In genomic region chr13:110384514-110384913, GRCm38 (mm10) we compare ENCODE assay signal across 27 mouse cellular contexts. TPM values are rescaled to one million over a fixed set of nuclear protein-coding genes. Genes with fewer than 3 reads are reported as not detected.
DNase-seq lines count a peak whose midpoint lies in the region; ATAC-seq and TF ChIP-seq lines count a peak whose summit lies in the region.
"Had no signal": no experiment of that assay in that cellular context is flagged by ENCODE, and none has a peak within 500 bp of the region (broad histone marks: within the 10 kb centered on the region; RNA-seq: fewer than 3 reads in every experiment).

No protein-coding gene starts in this region.

- no peaks in the 10 kb centered on the region for H3K9me3 ChIP-seq in MEL (replicated peaks; ENCODE audit: insufficient read depth, low read length)
- H3K9me3 ChIP-seq: forebrain, embryonic 13.5 days; G1E; heart, embryonic 10.5 days; hindbrain, embryonic 15.5 days had no signal

- no peaks in the 10 kb centered on the region; a peak in 1 of 4 replicates for H3K27me3 ChIP-seq in MEL (ENCODE audit: control insufficient read depth in 1 of 2, insufficient read depth in 2 of 2, low read length in 2 of 2)
- H3K27me3 ChIP-seq: CH12.LX; forebrain, embryonic 13.5 days; heart, embryonic 13.5 days; hindbrain, embryonic 12.5 days; hindbrain, embryonic 15.5 days had no signal

- no peak overlapping the region for H3K4me3 ChIP-seq in MEL (ENCODE audit: control insufficient read depth in 1 of 2, insufficient read depth in 1 of 2, low read depth in 2 of 2, low read length in 2 of 2)
- H3K4me3 ChIP-seq: forebrain, embryonic 10.5 days; forebrain, embryonic 13.5 days; heart, adult 2 months; heart, embryonic 10.5 days; heart, embryonic 13.5 days; hindbrain, embryonic 12.5 days; hindbrain, embryonic 15.5 days had no signal

- no peak overlapping the region for H3K9ac ChIP-seq in MEL (ENCODE audit: control insufficient read depth, low read depth, low read length, poor library complexity, severe bottlenecking)
- H3K9ac ChIP-seq: forebrain, embryonic 13.5 days; heart, embryonic 13.5 days; hindbrain, embryonic 12.5 days; hindbrain, embryonic 15.5 days had no signal

- ATAC-seq in granulocyte monocyte progenitor cell, adult 5-6 weeks (replicated peaks; ENCODE audit: poor library complexity, severe bottlenecking): peak; percentile 100
- peak; percentile 97 for ATAC-seq in megakaryocyte progenitor cell, adult 5-6 weeks (replicated peaks; ENCODE audit: poor library complexity)
- no peak for ATAC-seq in CD4-positive, CD25-positive, alpha-beta regulatory T cell, adult 4 months
- ATAC-seq: activated CD4-positive, CD25-positive, alpha-beta regulatory T cell, adult 4 months; forebrain, embryonic 13.5 days; forebrain, embryonic 16.5 days had no signal

- no peak for TF ChIP-seq RAD21 in MEL (IDR thresholded peaks at IDR 0.05; ENCODE audit: low read depth, low read length)

- peak; percentile 43 to 78; a peak in 3 of 4 replicates for TF ChIP-seq EP300 in MEL (IDR thresholded peaks at IDR 0.05; ENCODE audit: low read depth in 1 of 2, low read length in 2 of 2)

- TF ChIP-seq CTCF in MEL (IDR thresholded peaks at IDR 0.05 in 2 of 3, conservative IDR thresholded peaks at IDR 0.05 in 1 of 3; ENCODE audit: control insufficient read depth in 1 of 3, insufficient read depth in 1 of 3, low read depth in 2 of 3, low read length in 3 of 3, poor library complexity in 1 of 3, severe bottlenecking in 1 of 3): no peak

- no peaks in the 10 kb centered on the region for H3K79me2 ChIP-seq in MEL (ENCODE audit: control insufficient read depth, insufficient read depth, low read length, poor library complexity)

- peaks cover 0 to 6% of the 10 kb centered on the region in 2 experiments; a peak in 2 of 4 replicates for H3K36me3 ChIP-seq in MEL (ENCODE audit: control insufficient read depth in 1 of 2, insufficient read depth in 2 of 2, low read length in 2 of 2)
- H3K36me3 ChIP-seq: forebrain, embryonic 10.5 days; G1E; heart, embryonic 10.5 days; heart, embryonic 13.5 days; hindbrain, embryonic 12.5 days; hindbrain, embryonic 15.5 days had no signal

- DNase-seq in 416B (ENCODE audit: low read depth) (peak; percentile 85), MEL (ENCODE audit: low read depth, low spot score) (peak; percentile 90)
- no peak for DNase-seq in left cerebral cortex, postnatal 4 days
- DNase-seq in cerebellum, adult 11-12 months: no peak
- DNase-seq in gastrocnemius, postnatal 25 days: no peak
- DNase-seq: adrenal gland, adult 8-10 months; adrenal gland, postnatal 36 days; cerebellum, adult 8-10 months; cerebellum, postnatal 10 days; cerebellum, postnatal 36 days; gastrocnemius, postnatal 14 days; heart, adult 2 months; heart, postnatal 14 days; heart, postnatal 4 days had no signal

- H3K27ac ChIP-seq in MEL (ENCODE audit: control insufficient read depth, low read depth, low read length): no peak overlapping the region
- H3K27ac ChIP-seq: forebrain, embryonic 10.5 days; forebrain, embryonic 13.5 days; heart, adult 2 months; heart, embryonic 10.5 days; heart, embryonic 13.5 days; hindbrain, embryonic 12.5 days; hindbrain, embryonic 15.5 days had no signal

- intact Hi-C loops in left cerebral cortex, postnatal 4 days (cut with DNase I): no loop called here

- TF ChIP-seq POLR2A in MEL (IDR thresholded peaks at IDR 0.05; ENCODE audit: control insufficient read depth in 1 of 2, insufficient read depth in 1 of 2, low read depth in 1 of 2, low read length in 2 of 2, poor library complexity in 1 of 2): no peak

- H3K4me1 ChIP-seq in MEL (ENCODE audit: control insufficient read depth in 1 of 2, insufficient read depth in 2 of 2, low read length in 2 of 2): peaks cover 0 to 6% of the 10 kb centered on the region in 2 experiments; a peak in 3 of 4 replicates
- H3K4me1 ChIP-seq: forebrain, embryonic 10.5 days; forebrain, embryonic 13.5 days; heart, embryonic 10.5 days; heart, embryonic 13.5 days; hindbrain, embryonic 12.5 days; hindbrain, embryonic 15.5 days had no signal

TF ChIP-seq in MEL, 35 proteins besides CTCF, POLR2A, EP300 and RAD21 (continues in another document):
- TF ChIP-seq USF2 (IDR thresholded peaks at IDR 0.05; ENCODE audit: borderline replicate concordance in 1 of 2, insufficient read depth in 1 of 2, low read depth in 1 of 2, low read length in 2 of 2): no peak
- 0 out of 2 replicates have a peak, but pooled peaks have one; percentile 43 for TF ChIP-seq MYC (IDR thresholded peaks at IDR 0.05; ENCODE audit: low read depth, low read length)
- TF ChIP-seq ZC3H11A (IDR thresholded peaks at IDR 0.05; ENCODE audit: low read depth, low read length): no peak
- TF ChIP-seq MXI1 (IDR thresholded peaks at IDR 0.05; ENCODE audit: low read depth, low read length): 0 out of 2 replicates have a peak, but pooled peaks have one; percentile 20
- no peak for TF ChIP-seq CHD2 (IDR thresholded peaks at IDR 0.05; ENCODE audit: low read length)
- no peak for TF ChIP-seq ZKSCAN1 (IDR thresholded peaks at IDR 0.05; ENCODE audit: low read depth, low read length)
- TF ChIP-seq ZMIZ1 (IDR thresholded peaks at IDR 0.05; ENCODE audit: low read depth, low read length): no peak
- no peak for TF ChIP-seq NRF1 (IDR thresholded peaks at IDR 0.05; ENCODE audit: insufficient read depth, low read depth, low read length, poor library complexity, severe bottlenecking)
- no peak; the same call in 1 of the 2 replicates for TF ChIP-seq BHLHE40 (IDR thresholded peaks at IDR 0.05; ENCODE audit: borderline replicate concordance, low read depth, low read length)
- TF ChIP-seq JUND (IDR thresholded peaks at IDR 0.05; ENCODE audit: low read depth, low read length): no peak
- no peak for TF ChIP-seq MAX (IDR thresholded peaks at IDR 0.05; ENCODE audit: low read length)
- no peak for TF ChIP-seq UBTF (IDR thresholded peaks at IDR 0.05; ENCODE audit: borderline replicate concordance, insufficient read depth, low read depth, low read length)
- no peak for TF ChIP-seq E2F4 (IDR thresholded peaks at IDR 0.05; ENCODE audit: borderline replicate concordance, low read depth, low read length)
- TF ChIP-seq HCFC1 (IDR thresholded peaks at IDR 0.05; ENCODE audit: low read depth, low read length): no peak
- TF ChIP-seq RCOR1 (IDR thresholded peaks at IDR 0.05; ENCODE audit: low read depth, low read length): peak; percentile 95
- peak; percentile 21; the same call in 1 of the 2 replicates for TF ChIP-seq SMC3 (IDR thresholded peaks at IDR 0.05; ENCODE audit: low read depth, low read length)
- no peak for TF ChIP-seq USF1 (IDR thresholded peaks at IDR 0.05; ENCODE audit: low read depth, low read length)
- no peak for TF ChIP-seq MEF2A (IDR thresholded peaks at IDR 0.05; ENCODE audit: extremely low read depth, insufficient replicate concordance, low read depth, low read length, poor library complexity, severe bottlenecking)
- no peak for TF ChIP-seq MYB (IDR thresholded peaks at IDR 0.05; ENCODE audit: low read depth, low read length)
- TF ChIP-seq KAT2A (conservative IDR thresholded peaks at IDR 0.05; ENCODE audit: low read depth, low read length): no peak
- 0 out of 2 replicates have a peak, but pooled peaks have one; percentile 30 for TF ChIP-seq SIN3A (IDR thresholded peaks at IDR 0.05; ENCODE audit: low read length)
- peak; percentile 48; the same call in 1 of the 2 replicates for TF ChIP-seq GATA1 (IDR thresholded peaks at IDR 0.05; ENCODE audit: low read depth, low read length)
- no peak for TF ChIP-seq GABPA (IDR thresholded peaks at IDR 0.05; ENCODE audit: low read depth, low read length)
- TF ChIP-seq NELFE (IDR thresholded peaks at IDR 0.05; ENCODE audit: low read depth, low read length): no peak
- TF ChIP-seq CHD1 (IDR thresholded peaks at IDR 0.05; ENCODE audit: low read depth, low read length): no peak
- TF ChIP-seq MAZ (IDR thresholded peaks at IDR 0.05; ENCODE audit: low read depth, low read length): 0 out of 2 replicates have a peak, but pooled peaks have one; percentile 50
- no peak for TF ChIP-seq ZNF384 (IDR thresholded peaks at IDR 0.05; ENCODE audit: low read depth, low read length)
- TF ChIP-seq ELF1 (IDR thresholded peaks at IDR 0.05; ENCODE audit: low read depth, low read length): peak; percentile 35; the same call in 1 of the 2 replicates
- TF ChIP-seq MAFK (IDR thresholded peaks at IDR 0.05; ENCODE audit: borderline replicate concordance, low read depth, low read length): peak; percentile 29; the same call in 1 of the 2 replicates
- TF ChIP-seq POLR2AphosphoS2 (IDR thresholded peaks at IDR 0.05; ENCODE audit: low read length): no peak
- no peak for TF ChIP-seq TCF12 (IDR thresholded peaks at IDR 0.05; ENCODE audit: low read depth, low read length)
- no peak for TF ChIP-seq TBP (IDR thresholded peaks at IDR 0.05; ENCODE audit: low read depth, low read length)
- TF ChIP-seq TAL1 (IDR thresholded peaks at IDR 0.05; ENCODE audit: low read length): no peak

RNA-seq across cellular contexts. Expression of gene Plk2, which starts 10.3 kb away (rescaled TPM):
- not detected in 2 replicates for total RNA-seq in MEL (2012; rRNA removed)
- not detected for polyA plus RNA-seq in MEL (2012; ENCODE audit: insufficient read depth in 1 of 2, insufficient read length in 2 of 2, low read depth in 1 of 2, low replicate concordance in 2 of 2, missing spikeins in 1 of 2)
- not detected in 2 replicates for total RNA-seq in granulocyte monocyte progenitor cell, adult 5-6 weeks (2014; fragmentation: Nextera tagmentation)
- 2.3 and 5.2 TPM in 2 replicates for total RNA-seq in granulocyte monocyte progenitor cell, adult 5-6 weeks (2017)
- 0.61 and 0.77 TPM in 2 replicates for total RNA-seq in megakaryocyte progenitor cell, adult 5-6 weeks (2015)
- total RNA-seq in megakaryocyte progenitor cell, adult 5-6 weeks (2017): 2.0 and 2.9 TPM in 2 replicates
- 100 to 1,000 TPM; 273 to 293 TPM for total RNA-seq in left cerebral cortex, postnatal 4 days (2021)
- 1 to 10 TPM; 1.7 to 4.1 TPM for polyA plus RNA-seq in CD4-positive, CD25-positive, alpha-beta regulatory T cell, adult 4 months (2017; shearing (Covaris generic))
- total RNA-seq in gastrocnemius, postnatal 25 days (2021): 1 to 10 TPM; 8.0 to 9.5 TPM
- polyA plus RNA-seq: G1E had no signal

RNA-seq across cellular contexts. Expression of gene Gapt, which starts 27.5 kb away (rescaled TPM):
- total RNA-seq in MEL (2012; rRNA removed): 0.12 and 0.16 TPM in 2 replicates
- polyA plus RNA-seq in MEL (2012; ENCODE audit: insufficient read depth in 1 of 2, insufficient read length in 2 of 2, low read depth in 1 of 2, low replicate concordance in 2 of 2, missing spikeins in 1 of 2): under 1 TPM in 1 of 2 experiments, not detected in 1; 0.07 TPM
- 26.9 and 27.4 TPM in 2 replicates for total RNA-seq in granulocyte monocyte progenitor cell, adult 5-6 weeks (2014; fragmentation: Nextera tagmentation)
- 3.9 and 8.3 TPM in 2 replicates for total RNA-seq in granulocyte monocyte progenitor cell, adult 5-6 weeks (2017)
- 40.7 and 56.1 TPM in 2 replicates for total RNA-seq in megakaryocyte progenitor cell, adult 5-6 weeks (2015)
- 7.6 and 9.2 TPM in 2 replicates for total RNA-seq in megakaryocyte progenitor cell, adult 5-6 weeks (2017)
- total RNA-seq in left cerebral cortex, postnatal 4 days (2021): not detected
- polyA plus RNA-seq in CD4-positive, CD25-positive, alpha-beta regulatory T cell, adult 4 months (2017; shearing (Covaris generic)): under 1 TPM in 1 of 2 experiments, not detected in 1; 0.98 TPM
- total RNA-seq in gastrocnemius, postnatal 25 days (2021): not detected
- total RNA-seq: heart, postnatal 14 days had no signal
- polyA plus RNA-seq: forebrain, embryonic 13.5 days; forebrain, embryonic 16.5 days; G1E; hindbrain, embryonic 12.5 days had no signal

Comparison
In these comparisons a context has a peak if more than half of its experiments do, and no peak if none do; other contexts are left out.
1. DNase-seq: peak in 416B (single experiment) and MEL (single experiment); none in left cerebral cortex, postnatal 4 days (single experiment), cerebellum, adult 11-12 months (single experiment) and gastrocnemius, postnatal 25 days (single experiment).
2. RNA of gene Plk2, which starts 10.3 kb away (total RNA-seq): 273 to 293 TPM in left cerebral cortex, postnatal 4 days; 8.0 to 9.5 TPM in gastrocnemius, postnatal 25 days, 0.61 to 2.9 TPM in megakaryocyte progenitor cell, adult 5-6 weeks, 2.3 to 5.2 TPM in granulocyte monocyte progenitor cell, adult 5-6 weeks and not detected in MEL; every median in the first group is over 10 times any median in the second.